Mouse (Mus musculus) neural tube, embryonic 14.5 days (tissue): ENCODE data around the gene Thap2. TPM values are rescaled to one million over a fixed set of nuclear protein-coding genes. Genes with fewer than 3 reads are reported as not detected.

Experiments used
- ATAC-seq: fragments of 200-750 bp; cut with Nextera tagmentation; 2 replicates; pipeline ENCODE4 v1.8.0; 2017; ENCODE audit warnings: low read depth, mild to moderate bottlenecking, moderate TSS enrichment, moderate library complexity
- H3K27ac ChIP-seq: fragments of 300-500 bp; sonication (generic); 2 replicates; pipeline ENCODE4 v1.5.1; 2014; ENCODE audit warnings: low read depth, mild to moderate bottlenecking, control low read depth, low read length, moderate library complexity, mixed read lengths
- H3K27me3 ChIP-seq: fragments of 300-500 bp; sonication (generic); 2 replicates; pipeline ENCODE4 v1.6.1; 2014; ENCODE audit warnings: low read length; ENCODE audit not compliant: control insufficient read depth, insufficient read depth
- H3K36me3 ChIP-seq: fragments of 300-500 bp; sonication (generic); 2 replicates; pipeline ENCODE4 v1.6.1; 2014; ENCODE audit warnings: low read length, mixed read lengths; ENCODE audit not compliant: control insufficient read depth, insufficient read depth
- H3K4me1 ChIP-seq: fragments of 300-500 bp; sonication (generic); 2 replicates; pipeline ENCODE4 v1.6.1; 2014; ENCODE audit warnings: low read length; ENCODE audit not compliant: control insufficient read depth, insufficient read depth
- H3K4me2 ChIP-seq: fragments of 300-500 bp; sonication (generic); 2 replicates; pipeline ENCODE4 v1.6.1; 2014; ENCODE audit warnings: mild to moderate bottlenecking, low read depth, low read length, control low read depth
- H3K4me3 ChIP-seq: fragments of 300-500 bp; sonication (generic); 2 replicates; pipeline ENCODE4 v1.5.1; 2014; ENCODE audit warnings: low read depth, low read length, control low read depth, mixed read lengths
- H3K9ac ChIP-seq: fragments of 300-500 bp; sonication (generic); replicated peaks from 2 replicates; pipeline ENCODE4 v1.6.1; 2014; ENCODE audit warnings: low read depth, mild to moderate bottlenecking, control low read depth, low read length, mixed read lengths
- H3K9me3 ChIP-seq: fragments of 300-500 bp; sonication (generic); 2 replicates; pipeline ENCODE4 v1.6.1; 2016; ENCODE audit warnings: low read length; ENCODE audit not compliant: control insufficient read depth
- WGBS: fragments of 180-500 bp; shearing (Covaris S2); extraction: QIAGEN DNeasy Blood & Tissue Kit; methylation state at CpG from one replicate; pipeline ENCODE4 v1.1.7; 2014; 5-methylcytosine and 5-hydroxymethylcytosine counted together
- polyA plus RNA-seq: library from polyadenylated mRNA; unstranded; fragments of >200 nt; fragmentation: Nextera tagmentation; extraction: Ambion mirVana; gene quantifications from 2 replicates; pipeline ENCODE4 v1.2.1, GENCODE M21; 2014

The Thap2 gene
- polyA plus RNA-seq, 1 experiment from 2014 or later: 25.9 TPM

DNA sequence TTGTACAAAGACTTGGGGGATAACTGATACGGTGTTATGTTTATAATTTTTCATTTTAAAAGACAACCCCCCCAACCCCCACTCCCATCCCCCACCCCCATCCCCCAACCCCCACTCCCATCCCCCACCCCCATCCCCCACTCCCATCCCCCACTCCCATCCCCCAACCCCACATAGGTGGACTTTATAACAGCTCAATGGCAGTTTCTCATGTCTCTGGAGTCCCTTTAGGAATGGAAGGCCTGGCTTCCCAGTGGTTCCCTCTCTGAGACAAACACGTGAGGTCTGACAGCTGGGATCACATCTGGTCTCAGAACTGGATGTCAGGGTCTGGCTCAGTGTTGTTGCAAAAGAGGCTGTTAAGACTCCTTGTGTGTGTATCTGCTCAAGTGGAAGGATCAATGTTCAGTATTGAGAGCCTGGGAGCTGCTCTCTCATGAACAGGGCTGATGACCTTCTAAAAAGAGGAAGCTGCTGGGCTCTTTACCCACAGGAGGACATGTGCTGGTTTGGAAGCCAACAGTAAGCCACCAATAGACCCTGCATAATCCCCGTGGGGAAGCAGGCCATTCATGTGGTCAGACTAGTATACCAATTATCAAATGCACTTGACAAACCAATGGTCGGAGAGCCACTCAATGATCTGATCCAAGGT is 41.3 kb downstream of the Thap2 start:
- no peak overlapping the region for H3K9ac ChIP-seq
- peaks cover 16% of the 10 kb centered on the region; the same call in 1 of the 2 replicates for H3K36me3 ChIP-seq
- 88% methylated on average over 4 of the region's 4 CpGs for WGBS
- no peaks in the 10 kb centered on the region for H3K9me3 ChIP-seq
- no peaks in the 10 kb centered on the region for H3K4me1 ChIP-seq
- no peak overlapping the region for H3K4me2 ChIP-seq
- no peak overlapping the region for H3K4me3 ChIP-seq
- no peak overlapping the region for H3K27ac ChIP-seq
- no peak for ATAC-seq
- no peaks in the 10 kb centered on the region for H3K27me3 ChIP-seq

DNA sequence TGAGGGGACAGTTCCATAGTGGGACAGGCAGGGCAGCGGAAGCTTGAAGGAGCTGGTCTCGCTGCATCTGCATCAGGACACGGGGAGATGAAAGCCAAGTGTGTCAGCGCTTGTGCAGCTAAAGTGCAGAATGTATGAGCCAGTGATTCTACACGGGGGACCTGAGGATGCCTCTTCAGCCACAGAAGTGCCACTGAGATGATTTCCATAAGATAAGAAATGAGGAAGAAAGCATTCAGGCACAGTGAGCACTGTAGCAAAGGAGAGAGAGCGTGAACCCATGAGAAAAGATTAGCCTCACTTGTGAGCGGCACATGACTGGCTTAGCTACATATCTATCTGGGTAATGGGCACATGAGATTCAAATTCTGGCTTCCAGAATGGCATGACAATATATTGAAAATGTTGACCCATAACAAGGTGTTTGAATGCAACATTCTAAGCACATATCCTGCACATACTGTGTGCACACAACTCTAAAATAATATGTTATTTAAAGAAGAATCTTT is 44.4 kb downstream of the Thap2 start:
- Histone ChIP-seq H3K27me3 (no peaks in the 10 kb centered on the region), H3K4me2 (no peak overlapping the region), H3K36me3 (0 out of 2 replicates have a peak, but pooled peaks cover 9% of the 10 kb centered on the region), H3K4me1 (no peaks in the 10 kb centered on the region), H3K4me3 (no peak overlapping the region), H3K9ac (no peak overlapping the region), H3K9me3 (no peaks in the 10 kb centered on the region), H3K27ac (no peak overlapping the region)
- 93% methylated on average over 7 of the region's 7 CpGs for whole genome bisulfite sequencing
- no peak for ATAC-seq

- Histone ChIP-seq H3K4me1 (no peaks in the 10 kb centered on the region), H3K9ac (no peak overlapping the region), H3K9me3 (no peaks in the 10 kb centered on the region), H3K4me3 (no peak overlapping the region), H3K27ac (no peak overlapping the region), H3K27me3 (no peaks in the 10 kb centered on the region), H3K4me2 (no peak overlapping the region), H3K36me3 (0 out of 2 replicates have a peak, but pooled peaks cover 6% of the 10 kb centered on the region)
- no peak for ATAC-seq
- 89% methylated on average over 4 of the region's 4 CpGs for WGBS
Measured at GRCm38 (mm10) chr10:115336901-115337300, 47.3 kb downstream of the Thap2 start.

- no peak for ATAC-seq
- no peaks in the 10 kb centered on the region for H3K4me1 ChIP-seq
- no peaks in the 10 kb centered on the region for H3K27me3 ChIP-seq
- no peaks in the 10 kb centered on the region for H3K9me3 ChIP-seq
- 0 out of 2 replicates have a peak, but pooled peaks cover 3% of the 10 kb centered on the region for H3K36me3 ChIP-seq
- no peak overlapping the region for H3K27ac ChIP-seq
- no peak overlapping the region for H3K4me3 ChIP-seq
- no peak overlapping the region for H3K4me2 ChIP-seq
- WGBS: 90% methylated on average over 9 of the region's 9 CpGs
- H3K9ac ChIP-seq: no peak overlapping the region
Measured at GRCm38 (mm10) chr10:115333528-115333927, 50.7 kb downstream of the Thap2 start.

DNA sequence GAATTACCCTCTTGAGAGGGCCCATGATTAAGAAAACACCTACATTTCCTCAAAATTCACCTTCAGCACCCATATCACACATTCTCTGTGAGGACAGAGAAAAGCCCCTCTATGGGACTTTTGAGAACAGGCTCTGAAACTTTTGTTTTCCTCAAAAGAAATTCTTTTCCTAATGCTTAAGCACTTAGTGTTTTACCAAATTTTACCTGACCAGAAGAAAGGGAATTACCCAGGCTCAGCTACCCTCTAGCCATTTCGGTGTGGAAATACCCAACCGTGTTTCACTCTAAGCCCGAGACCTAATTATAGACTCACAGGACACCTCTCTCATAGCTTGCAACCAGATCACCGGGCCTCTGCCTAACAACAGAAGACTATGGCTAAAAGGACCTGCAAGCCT is 51.2 kb downstream of the Thap2 start:
- no peaks in the 10 kb centered on the region for H3K27me3 ChIP-seq
- H3K27ac ChIP-seq: no peak overlapping the region
- 91% methylated on average over 4 of the region's 4 CpGs for WGBS
- no peak overlapping the region for H3K4me2 ChIP-seq
- no peak overlapping the region for H3K4me3 ChIP-seq
- H3K9me3 ChIP-seq: no peaks in the 10 kb centered on the region
- no peaks in the 10 kb centered on the region for H3K4me1 ChIP-seq
- H3K9ac ChIP-seq: no peak overlapping the region
- ATAC-seq: no peak
- H3K36me3 ChIP-seq: 0 out of 2 replicates have a peak, but pooled peaks cover under 1% of the 10 kb centered on the region

DNA sequence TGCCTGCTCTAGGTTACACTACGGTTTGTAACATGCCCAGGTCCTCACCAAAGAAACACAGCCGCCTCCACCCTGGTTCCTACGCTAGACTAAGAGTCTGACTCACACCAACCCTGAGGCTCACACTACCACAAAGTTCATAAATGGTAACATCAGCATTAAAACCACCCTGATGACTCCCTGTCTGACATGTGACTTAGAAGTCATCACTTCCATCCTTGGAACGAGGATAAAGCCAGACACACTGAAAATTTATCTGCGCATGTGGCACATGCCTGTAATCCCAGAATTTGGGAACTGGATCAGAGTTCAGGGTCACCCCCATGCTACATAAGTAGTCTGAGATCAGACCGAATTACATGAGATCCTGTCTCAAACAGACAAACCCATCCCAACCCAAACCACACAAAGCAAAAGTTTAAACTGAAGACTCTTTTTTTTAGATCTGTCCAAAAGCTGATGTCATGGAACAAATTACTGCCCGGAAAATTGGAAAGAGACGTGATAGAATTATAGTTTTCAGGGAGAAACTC is 51.8 kb downstream of the Thap2 start:
- Histone ChIP-seq H3K9ac (no peak overlapping the region), H3K4me3 (no peak overlapping the region), H3K9me3 (no peaks in the 10 kb centered on the region), H3K27me3 (no peaks in the 10 kb centered on the region), H3K27ac (no peak overlapping the region), H3K36me3 (no peaks in the 10 kb centered on the region), H3K4me2 (no peak overlapping the region), H3K4me1 (no peaks in the 10 kb centered on the region)
- no peak for ATAC-seq
- 85% methylated on average over 8 of the region's 8 CpGs for WGBS

- no peaks in the 10 kb centered on the region for H3K27me3 ChIP-seq
- H3K9me3 ChIP-seq: no peaks in the 10 kb centered on the region
- no peak for ATAC-seq
- WGBS: 88% methylated on average over 3 of the region's 3 CpGs
- H3K27ac ChIP-seq: no peak overlapping the region
- H3K4me1 ChIP-seq: no peaks in the 10 kb centered on the region
- no peak overlapping the region for H3K4me3 ChIP-seq
- no peak overlapping the region for H3K4me2 ChIP-seq
- H3K9ac ChIP-seq: no peak overlapping the region
- no peaks in the 10 kb centered on the region for H3K36me3 ChIP-seq
Measured at GRCm38 (mm10) chr10:115329010-115329530, 55.2 kb downstream of the Thap2 start.

- no peak for ATAC-seq
- H3K27me3 ChIP-seq: no peaks in the 10 kb centered on the region
- H3K36me3 ChIP-seq: no peaks in the 10 kb centered on the region
- H3K4me1 ChIP-seq: no peaks in the 10 kb centered on the region
- 80% methylated on average over 6 of the region's 6 CpGs for WGBS
- no peak overlapping the region for H3K4me2 ChIP-seq
- no peak overlapping the region for H3K9ac ChIP-seq
- H3K27ac ChIP-seq: no peak overlapping the region
- no peaks in the 10 kb centered on the region for H3K9me3 ChIP-seq
- H3K4me3 ChIP-seq: no peak overlapping the region
Measured at GRCm38 (mm10) chr10:115328514-115328913, 55.7 kb downstream of the Thap2 start.

DNA sequence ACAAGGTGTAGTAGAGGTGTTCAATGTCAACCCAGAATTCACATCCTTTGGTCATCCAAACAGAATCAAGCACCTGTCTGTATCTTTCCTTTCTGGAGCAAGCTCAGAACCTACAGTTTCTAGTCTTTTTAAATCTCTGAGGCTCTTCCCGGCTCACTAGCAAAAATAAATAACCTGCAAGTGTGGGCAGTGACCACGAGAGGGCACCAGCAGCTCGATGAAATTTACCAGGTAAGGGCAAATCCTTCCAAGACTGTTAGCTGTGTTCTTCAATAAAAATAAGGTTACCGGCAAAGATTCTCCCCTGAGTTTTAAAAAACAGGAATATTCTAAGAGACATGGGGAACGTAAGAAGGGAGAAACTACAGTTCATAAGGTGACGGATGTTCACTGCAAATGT is 60.9 kb downstream of the Thap2 start:
- H3K4me1 ChIP-seq: no peaks in the 10 kb centered on the region
- no peak overlapping the region for H3K27ac ChIP-seq
- H3K4me3 ChIP-seq: no peak overlapping the region
- H3K36me3 ChIP-seq: no peaks in the 10 kb centered on the region
- no peaks in the 10 kb centered on the region for H3K9me3 ChIP-seq
- H3K27me3 ChIP-seq: no peaks in the 10 kb centered on the region
- H3K9ac ChIP-seq: no peak overlapping the region
- no peak overlapping the region for H3K4me2 ChIP-seq
- no peak for ATAC-seq
- 10% methylated on average over 6 of the region's 6 CpGs for WGBS
